Mouse (Mus musculus) mesoderm, embryonic 11.5 days (tissue): ENCODE measurements around the gene Muc1.

Experiments used
- DNase-seq: peaks from one replicate; pipeline ENCODE4 v3.0.0-alpha.2; 2012; ENCODE audit warnings: low read depth, low spot score

The Muc1 gene

GRCm38 (mm10) chr3:89270051-89270755 is 41.3 kb downstream of the Muc1 start, which contains the start of gene Slc50a1:
Slc50a1 (minus strand) TSS chr3:89270570.
- no peak for DNase-seq

GRCm38 (mm10) chr3:89270891-89271290 is 42.0 kb downstream of the Muc1 start:
- no peak for DNase-seq

- DNase-seq = no peak
These were observed 42.9 kb downstream of the Muc1 start for GRCm38 (mm10) chr3:89271760-89272159.

GRCm38 (mm10) chr3:89276061-89276460 is 47.2 kb downstream of the Muc1 start:
- DNase-seq = no peak

- DNase-seq = no peak
These were observed 48.6 kb downstream of the Muc1 start for GRCm38 (mm10) chr3:89277281-89278021.

GRCm38 (mm10) chr3:89278107-89278506 is 49.2 kb downstream of the Muc1 start:
- no peak for DNase-seq

- no peak for DNase-seq
These were observed 49.8 kb downstream of the Muc1 start for GRCm38 (mm10) chr3:89278643-89279042.

- DNase-seq = peak; percentile 79
These were observed 50.5 kb downstream of the Muc1 start for GRCm38 (mm10) chr3:89279153-89279890.

- DNase-seq = peak; percentile 33
These were observed 51.3 kb downstream of the Muc1 start for GRCm38 (mm10) chr3:89280050-89280605.

GRCm38 (mm10) chr3:89280606-89281511 is 52.0 kb downstream of the Muc1 start, which contains the start of gene Efna1:
Efna1 (minus strand) TSS chr3:89281142.
- peak; percentile 61 for DNase-seq

GRCm38 (mm10) chr3:89281579-89282290 is 52.9 kb downstream of the Muc1 start:
- peak; percentile 86 for DNase-seq

GRCm38 (mm10) chr3:89282291-89282643 is 53.4 kb downstream of the Muc1 start:
- no peak for DNase-seq
